Mouse (Mus musculus) spleen, adult 18-20 months (tissue): ENCODE data around the gene Sox1.

Source experiments
- DNase-seq, 2 experiments: peaks; one replicate each; pipeline ENCODE4 v3.0.0; 2022; ENCODE audit warnings: mixed read lengths in 2 of 2

Sox1 gene

DNA sequence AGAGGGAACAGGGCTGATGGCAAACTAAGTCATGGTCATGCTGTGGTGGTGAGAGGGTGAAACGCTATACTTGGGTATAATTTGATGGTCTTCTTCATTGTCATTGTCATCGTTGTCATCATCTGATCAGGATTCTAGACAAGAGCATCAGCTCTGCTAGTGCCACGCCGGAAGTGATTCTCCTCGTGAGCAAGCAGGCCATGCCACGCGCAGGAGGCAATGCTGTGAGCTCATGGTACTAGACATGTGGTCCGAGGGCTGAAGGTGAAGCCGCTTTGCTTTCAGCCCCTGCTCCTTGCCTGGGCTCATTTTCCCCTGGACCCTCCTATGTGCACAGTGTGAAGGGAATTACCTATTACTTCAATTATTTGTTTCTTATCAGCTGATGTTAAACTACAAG is 32.3 kb downstream of the Sox1 start:
- DNase-seq, result no peak

DNA sequence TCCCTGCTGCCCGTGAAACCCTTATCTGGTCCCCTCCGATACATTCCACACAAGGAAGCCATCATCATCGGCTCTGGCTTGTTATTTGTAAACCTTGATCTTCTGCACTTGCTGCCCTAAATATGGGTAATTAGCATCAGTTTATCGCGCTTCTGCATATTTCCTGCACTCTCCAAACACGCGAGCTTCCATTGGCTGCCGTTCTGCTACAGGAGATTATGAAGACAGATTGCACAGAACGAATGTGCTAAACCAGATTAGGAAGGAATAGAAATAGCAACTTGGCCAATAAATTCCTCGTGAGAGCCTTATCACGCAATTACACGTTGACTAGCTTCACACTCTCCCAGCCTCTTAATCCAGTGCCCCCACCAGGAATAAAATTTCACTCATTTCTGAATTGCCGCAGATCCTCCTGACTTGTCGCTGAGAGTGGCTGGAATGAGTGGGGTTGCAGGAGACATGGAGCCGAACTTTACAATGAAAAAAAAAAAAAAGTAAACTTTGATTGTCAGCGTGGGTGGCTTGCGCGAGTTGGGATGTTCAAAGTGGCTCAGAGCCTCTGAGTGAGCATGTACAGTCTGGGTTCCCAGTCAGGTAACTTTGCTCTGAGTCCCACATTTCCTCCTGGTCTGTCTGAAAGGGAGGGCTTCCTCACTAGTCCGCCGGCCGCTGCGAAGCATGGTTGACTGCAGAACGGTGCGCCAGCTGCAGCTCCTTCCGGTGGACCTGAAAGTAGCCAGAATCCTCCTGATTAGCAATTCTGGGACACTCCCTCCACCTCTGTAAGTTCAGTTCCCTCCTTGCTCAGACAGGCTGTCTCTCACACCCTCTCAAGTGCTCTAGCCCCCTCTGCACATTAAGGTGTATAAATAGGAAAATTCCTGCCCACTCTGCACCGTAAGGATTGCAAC is 33.0 kb downstream of the Sox1 start:
- no peak for DNase-seq

DNA sequence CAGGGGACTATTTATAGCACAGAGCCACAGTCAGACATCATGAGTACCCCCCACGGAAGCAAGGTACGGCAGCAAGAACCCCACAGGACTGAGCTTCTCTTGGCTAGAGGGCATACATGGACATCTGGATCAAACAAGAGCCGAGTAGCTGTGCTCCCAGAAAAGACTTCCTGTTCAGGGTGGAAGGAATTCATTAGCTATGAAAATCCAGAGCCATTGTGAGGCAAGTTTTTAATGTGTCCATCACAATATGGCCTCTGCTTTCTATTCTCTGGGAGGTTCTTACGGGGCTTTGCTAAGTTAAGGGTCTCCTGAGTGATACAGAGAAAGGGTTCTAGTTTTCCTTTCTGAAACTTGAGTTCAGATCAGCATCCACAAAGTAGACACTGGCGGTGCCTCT is 33.8 kb downstream of the Sox1 start:
- no peak for DNase-seq

DNA sequence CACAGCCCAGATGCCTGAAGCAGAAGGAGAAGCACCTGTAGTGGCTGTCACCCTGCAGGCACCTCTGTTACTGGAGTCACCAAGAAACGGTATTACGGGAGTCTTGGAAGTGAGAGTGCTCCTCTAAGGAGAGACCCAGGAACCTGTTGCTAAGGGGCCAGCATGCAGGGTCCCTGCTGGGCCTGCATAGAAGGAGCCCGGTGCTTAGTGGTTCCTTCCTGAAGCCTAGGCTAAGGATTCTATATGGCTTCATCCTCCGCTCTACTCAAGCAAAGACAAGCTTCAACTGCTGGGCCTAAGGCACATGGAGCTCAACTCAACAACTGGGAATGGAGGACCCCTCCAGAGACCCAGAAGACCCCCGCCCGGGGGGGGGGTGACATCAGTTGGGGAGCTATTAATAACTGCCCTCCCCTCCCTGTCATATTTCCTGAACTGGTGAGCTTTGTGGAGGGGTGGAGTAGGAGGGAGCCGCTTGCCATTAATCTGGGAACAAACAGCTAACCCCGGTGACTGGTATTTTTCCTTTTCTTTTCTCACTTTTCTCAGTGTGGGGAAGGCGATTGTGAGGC is 34.6 kb downstream of the Sox1 start:
- DNase-seq, result no peak

DNA sequence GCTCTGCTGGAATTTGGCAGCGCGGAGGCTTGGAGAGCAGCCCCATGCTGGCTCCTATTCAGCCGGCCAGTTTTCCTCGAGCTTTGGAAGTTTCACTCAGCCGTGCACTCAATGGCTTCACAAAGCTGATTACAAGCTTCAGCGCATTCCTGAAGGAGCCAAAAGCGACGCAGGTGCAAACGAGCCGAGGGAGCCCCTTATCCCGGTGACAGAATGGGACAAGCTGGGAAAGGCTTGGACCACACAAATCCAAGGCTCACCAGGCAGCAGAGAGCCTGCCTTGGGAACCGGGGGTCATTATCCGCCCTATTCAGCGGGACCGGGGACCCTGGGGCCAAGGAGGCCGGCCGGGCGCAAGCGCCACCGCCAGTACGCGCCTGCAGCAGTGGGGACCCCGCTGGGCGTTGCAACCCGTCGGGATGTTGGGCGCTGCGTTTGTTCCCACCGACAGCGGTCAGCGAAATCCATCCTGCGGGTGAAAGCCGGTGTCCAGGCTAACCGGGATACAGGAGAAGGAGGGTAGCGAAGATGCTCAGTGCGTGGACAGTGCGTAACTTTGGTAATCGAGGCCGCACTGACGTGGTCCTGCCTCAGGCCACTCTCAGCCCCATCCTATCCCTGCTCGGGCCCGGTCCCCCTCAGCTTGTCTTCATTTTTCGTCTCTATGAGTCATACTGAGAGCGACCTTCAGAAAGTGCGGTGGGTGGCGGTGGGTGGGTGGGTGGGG is 35.2 kb downstream of the Sox1 start:
- no peak for DNase-seq

DNA sequence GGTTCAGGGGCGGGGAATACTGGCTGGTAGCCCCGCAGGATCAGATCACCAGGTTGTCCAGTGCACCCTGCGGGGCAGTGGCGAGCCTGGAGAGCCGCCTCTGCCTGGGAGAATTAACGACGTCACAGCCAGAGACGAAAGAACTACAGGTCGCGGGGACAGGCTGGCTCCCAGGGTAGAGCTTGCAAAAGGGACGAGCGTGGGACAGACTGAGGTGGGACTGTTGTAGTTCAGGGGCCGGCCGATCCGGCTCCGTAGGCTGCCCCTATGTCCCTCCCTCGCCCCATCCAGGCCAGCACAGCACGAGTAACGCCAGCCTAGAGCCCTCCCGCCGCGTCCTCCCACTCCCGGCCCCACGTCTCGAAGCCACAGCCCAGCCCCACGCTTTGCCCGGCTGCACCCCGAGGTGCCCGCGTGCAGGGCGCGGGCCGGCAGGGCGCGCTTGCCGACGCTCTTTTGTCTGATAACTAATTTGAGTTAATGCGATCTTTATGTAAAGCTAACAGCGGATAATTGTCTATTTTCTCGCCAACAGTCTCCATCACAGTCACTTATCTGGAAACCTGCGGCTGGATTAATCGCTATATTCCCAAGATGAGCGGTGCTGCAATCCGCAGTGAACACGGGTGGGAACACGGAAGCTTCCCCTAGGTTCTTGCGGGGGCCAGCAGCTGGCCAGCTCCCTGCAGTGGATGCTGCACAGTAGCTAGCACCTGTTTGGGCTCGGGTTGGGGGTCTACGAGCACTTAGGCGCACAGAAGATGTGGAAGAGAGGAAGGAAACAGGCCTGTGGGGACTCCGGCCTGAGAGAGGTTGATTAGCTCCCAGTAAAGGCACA is 36.0 kb downstream of the Sox1 start:
- DNase-seq, result no peak

DNA sequence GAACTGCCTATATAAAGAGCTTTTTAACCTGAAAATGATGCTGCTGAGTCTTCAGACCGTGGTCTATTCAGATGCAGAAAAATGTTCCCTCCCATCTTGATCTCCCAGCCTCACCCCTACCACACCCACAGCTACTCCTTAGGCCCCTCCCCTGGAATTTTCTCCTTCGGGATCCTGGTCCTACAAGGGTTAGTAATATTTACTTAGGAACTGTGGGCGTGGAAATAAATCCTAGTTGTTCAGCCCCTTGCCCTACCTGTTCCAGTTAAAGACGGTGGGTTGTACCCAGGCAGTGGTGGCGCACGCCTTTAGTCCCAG is 36.6 kb downstream of the Sox1 start:
- no peak for DNase-seq

DNA sequence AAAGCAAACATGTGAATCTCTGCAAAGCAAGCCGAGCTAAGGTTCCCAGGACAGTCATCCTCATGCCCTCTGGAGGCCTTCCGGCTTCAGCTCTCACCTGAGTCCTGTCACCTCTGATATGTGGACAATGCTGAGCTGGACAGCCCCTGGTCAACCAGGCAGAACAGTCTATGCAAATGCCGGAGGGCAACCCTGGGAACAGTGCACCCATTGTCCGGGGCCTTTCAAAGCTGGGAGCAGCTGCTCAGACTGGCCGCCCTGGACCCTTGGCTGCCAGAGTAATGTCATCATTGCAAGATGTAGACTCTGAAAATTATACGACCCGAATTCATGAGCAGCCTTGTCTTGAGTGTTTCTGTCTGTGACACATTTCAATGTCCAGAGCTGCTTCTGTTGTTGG is 37.5 kb downstream of the Sox1 start:
- DNase-seq, result no peak

DNA sequence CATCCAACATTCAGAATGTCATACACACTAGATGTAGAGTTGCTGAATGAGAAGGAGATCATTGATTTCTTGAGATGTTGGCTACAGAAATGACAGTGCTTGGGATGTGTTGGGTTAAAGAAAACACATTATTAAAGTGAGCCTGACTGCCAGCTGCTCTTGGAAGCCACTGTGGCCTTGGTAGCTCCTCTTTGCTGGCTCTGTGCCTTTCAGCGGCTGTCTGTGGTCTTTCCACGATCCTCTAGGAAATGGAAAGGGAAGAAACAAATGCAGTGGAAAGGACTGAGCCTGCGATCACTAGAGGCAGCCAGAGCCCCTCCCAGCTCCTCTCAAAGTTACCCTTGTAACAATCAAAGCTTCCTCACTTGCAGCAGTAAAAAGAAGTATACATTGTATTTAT is 39.7 kb downstream of the Sox1 start:
- DNase-seq, result no peak

DNA sequence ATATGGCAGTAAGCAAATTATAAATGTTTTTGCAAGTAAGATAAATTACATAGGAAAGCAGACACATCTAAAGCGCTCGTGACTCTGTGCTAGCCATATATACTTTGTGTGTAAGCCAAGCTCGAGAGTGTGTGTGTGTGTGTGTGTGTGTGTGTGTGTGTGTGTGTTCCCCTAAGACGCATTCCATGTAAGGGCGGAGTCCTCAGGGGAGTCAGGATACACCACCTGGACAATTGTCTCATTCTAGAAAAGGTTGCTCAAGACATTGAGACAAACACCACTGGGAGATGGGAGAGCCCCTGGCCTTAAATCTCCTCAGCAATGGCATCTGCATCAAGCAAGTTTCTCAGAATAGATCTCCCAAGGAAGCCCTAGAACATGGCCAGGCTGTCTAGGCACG is 42.9 kb downstream of the Sox1 start:
- DNase-seq, result no peak

DNA sequence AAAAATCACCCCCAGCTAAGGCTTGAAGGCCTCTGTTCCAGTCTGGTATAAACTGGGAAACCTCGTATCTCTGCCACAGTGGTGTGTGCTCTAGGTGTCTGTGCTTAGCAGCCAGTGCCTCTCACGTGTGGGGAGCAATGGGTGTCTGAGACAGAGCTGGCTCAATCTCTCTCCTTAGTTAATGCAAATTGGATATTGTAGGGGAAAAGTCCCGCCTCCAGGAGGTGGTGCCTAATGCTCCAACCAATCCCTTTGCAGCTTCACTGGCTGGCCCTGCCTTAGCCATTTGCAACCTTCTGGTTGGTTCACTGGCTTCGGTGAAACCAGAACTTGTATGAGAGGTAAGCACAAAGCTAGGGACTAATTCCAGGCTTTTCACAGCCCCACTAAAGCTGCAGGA is 43.9 kb downstream of the Sox1 start:
- DNase-seq, result no peak

DNA sequence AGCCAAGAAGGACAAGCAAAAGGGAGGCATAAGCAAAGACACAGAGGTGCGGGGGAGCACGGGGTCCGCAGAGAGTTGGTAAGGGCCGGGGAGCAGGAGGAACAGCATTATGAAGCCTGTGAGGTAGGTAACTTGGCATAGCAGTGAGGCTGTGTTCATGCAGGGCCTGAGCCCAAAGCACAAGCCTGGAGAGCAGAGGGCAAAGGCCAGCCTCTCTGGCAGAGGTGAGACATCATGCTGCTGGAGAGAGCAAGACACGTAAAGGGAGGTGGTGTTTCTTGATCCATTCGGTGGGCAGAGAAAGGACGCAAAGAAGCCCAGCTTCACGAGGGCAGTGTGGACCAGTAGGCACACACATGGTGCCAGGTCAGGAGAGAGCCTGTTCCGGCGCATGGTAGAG is 44.8 kb downstream of the Sox1 start:
- DNase-seq, result no peak

DNA sequence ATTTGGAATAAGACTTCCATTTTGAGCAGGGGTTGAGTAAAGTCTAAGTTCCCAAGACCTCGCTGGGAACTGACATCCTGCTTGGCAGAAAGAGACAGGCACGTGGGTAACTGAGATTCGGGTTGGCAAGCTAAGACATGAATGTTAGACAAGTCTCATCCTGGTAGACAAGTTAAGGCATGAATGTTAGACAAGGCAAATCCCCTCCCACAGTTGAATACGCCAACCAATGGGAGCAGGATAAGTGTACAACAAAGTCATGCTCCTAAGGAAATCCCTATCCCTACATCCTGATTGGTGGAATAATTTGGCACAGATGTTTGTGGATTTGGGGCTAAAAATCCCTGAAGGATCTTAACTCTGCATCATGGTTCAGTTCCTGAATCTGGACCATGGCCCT is 45.9 kb downstream of the Sox1 start:
- no peak for DNase-seq

DNA sequence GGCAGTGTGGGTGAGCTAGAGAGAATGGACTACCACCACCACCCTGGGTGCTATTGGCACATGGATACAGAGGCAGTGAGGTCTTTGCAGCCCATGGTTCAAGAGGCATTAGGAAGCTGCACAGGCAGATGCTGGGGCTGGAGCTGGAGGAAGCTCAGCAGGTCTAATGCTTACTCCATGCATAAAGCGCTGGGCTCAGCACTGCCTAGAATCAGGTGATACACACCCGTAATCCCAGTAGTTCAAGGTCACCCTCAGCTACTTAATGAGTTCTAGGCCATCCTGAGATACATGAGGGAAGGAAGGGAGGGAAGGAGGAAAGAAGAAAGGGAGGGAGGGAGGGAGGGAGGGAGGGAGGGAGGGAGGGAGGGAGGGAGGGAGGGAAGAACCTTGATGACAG is 50.2 kb downstream of the Sox1 start:
- DNase-seq, result no peak

DNA sequence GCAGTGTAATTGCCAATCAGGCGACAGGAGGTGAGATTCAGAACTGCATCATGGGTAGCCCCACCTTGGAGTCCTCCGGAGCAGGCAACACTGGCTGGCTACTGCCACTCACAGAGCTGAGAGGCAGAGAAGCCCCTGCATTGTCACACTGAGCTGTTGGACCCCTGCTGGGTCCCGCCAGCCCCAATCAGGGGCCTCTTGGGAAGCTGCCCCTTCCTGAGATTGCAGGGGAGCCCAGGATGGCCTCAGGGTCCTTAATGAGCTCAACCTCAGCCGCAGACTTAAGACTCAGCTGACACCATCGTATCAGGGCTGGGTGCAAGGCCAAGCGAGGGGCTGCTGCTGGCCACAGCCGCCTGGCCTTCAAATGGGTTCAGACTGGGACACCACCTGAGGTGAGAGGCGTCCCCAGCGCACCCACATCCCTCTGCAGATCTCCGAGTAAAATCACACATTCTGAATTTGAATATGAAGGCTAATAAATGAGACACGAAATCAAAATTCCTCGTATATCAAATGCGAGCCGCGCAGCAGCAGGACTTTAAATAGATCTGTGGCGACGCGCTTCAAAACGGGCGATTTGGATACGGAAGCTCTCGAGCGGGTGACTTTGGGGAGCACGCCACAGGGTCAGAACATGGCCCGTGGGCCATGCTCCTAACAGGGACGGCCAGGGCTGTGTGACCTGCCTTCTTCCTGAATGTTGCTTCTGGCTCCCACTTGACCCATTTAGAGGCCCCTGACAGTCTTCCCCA is 51.0 kb downstream of the Sox1 start:
- no peak for DNase-seq
